Mouse (Mus musculus): ENCODE results near the gene Impad1. TPM values are rescaled to one million over a fixed set of nuclear protein-coding genes. Genes with fewer than 3 reads are reported as not detected.

Impad1 gene
- 10 to 100 TPM; 13.2 to 17.0 TPM for polyA plus RNA-seq (2017; shearing (Covaris generic))

DNA sequence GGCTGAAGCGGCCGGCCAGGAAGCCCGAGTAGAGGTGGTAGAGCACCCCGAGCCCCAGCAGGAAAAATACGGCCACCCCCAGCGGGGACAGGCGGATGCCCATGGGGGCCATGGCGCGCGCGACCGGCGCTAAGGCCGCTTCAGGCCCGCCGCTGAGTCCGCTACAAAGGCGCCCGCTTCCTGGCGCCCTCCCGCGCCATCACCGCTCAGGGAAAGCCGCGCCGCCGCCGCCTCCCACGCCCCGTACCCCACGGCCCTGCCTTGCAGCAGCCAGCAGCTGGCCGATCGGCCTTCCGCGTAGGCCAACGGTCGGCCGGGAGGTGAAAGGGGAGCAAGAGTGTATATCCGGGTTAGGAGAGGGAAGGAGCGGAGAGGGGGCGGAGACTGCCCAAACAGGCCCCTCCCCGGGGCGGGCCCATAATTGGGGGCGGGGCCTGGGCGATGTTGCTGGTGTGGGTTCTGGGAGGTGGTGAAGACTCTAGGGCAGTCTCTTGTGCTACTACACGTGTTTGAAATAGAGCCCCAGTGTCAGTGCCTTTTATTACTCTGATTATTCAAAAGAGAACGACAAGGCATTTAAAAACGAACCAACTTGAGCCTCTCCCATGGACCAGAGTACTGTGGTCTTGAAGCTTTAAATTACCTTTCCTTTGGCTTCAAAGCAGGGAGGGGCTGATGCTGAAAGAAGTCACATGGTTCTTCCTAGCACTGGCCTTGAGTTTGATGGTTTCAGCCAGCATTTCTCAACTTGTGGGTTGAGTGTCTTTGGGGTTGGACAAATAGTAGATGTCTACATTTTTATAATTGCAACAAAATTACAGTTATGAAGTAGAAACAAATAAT lies at the start of gene Impad1:
Gene Impad1, minus strand, starts transcription at position 364 of the 843 bp plus-strand sequence.

